Mouse (Mus musculus) thymus, postnatal 14 days (tissue): ENCODE data around the gene Ahnak2.
A peak's percentile ranks its signal among the peaks of the same experiment; 100 is the strongest.
"Not testable (repeated sequence)": the region's sequence is repeated elsewhere in the genome, so short reads cannot be mapped to it uniquely, and the experiment has no call there.

Experiments used
- DNase-seq: peaks from one replicate; pipeline ENCODE4 v3.0.0; 2021

The Ahnak2 gene

GRCm38 (mm10) chr12:112801864-112802846 is at the start of gene Ahnak2:
Ahnak2 (minus strand) TSS chr12:112802657.
- DNase-seq, result no peak

- DNase-seq, result no peak
Measured at GRCm38 (mm10) chr12:112851116-112851515, 48.7 kb upstream of the Ahnak2 start.

- no peak for DNase-seq
Measured at GRCm38 (mm10) chr12:112850344-112850743, 47.9 kb upstream of the Ahnak2 start.

GRCm38 (mm10) chr12:112849235-112850022 is 47.0 kb upstream of the Ahnak2 start:
- peak; percentile 9 for DNase-seq

- DNase-seq, result no peak
Measured at GRCm38 (mm10) chr12:112847880-112848279, 45.4 kb upstream of the Ahnak2 start.

- DNase-seq, result peak; percentile 95
Measured at GRCm38 (mm10) chr12:112843803-112844202, 41.3 kb upstream of the Ahnak2 start.

- DNase-seq, result not testable (repeated sequence)
Measured at GRCm38 (mm10) chr12:112842128-112842527, 39.7 kb upstream of the Ahnak2 start.

GRCm38 (mm10) chr12:112841338-112841892 is 39.0 kb upstream of the Ahnak2 start:
- DNase-seq, result peak; percentile 5

- no peak for DNase-seq
Measured at GRCm38 (mm10) chr12:112840209-112841086, 38.0 kb upstream of the Ahnak2 start.

GRCm38 (mm10) chr12:112835046-112835445 is 32.6 kb upstream of the Ahnak2 start:
- no peak for DNase-seq

- no peak for DNase-seq
Measured at GRCm38 (mm10) chr12:112833527-112833926, 31.1 kb upstream of the Ahnak2 start.

- no peak for DNase-seq
Measured at GRCm38 (mm10) chr12:112832411-112832810, 30.0 kb upstream of the Ahnak2 start.

GRCm38 (mm10) chr12:112830570-112830969 is 28.1 kb upstream of the Ahnak2 start:
- DNase-seq, result no peak

- DNase-seq, result no peak
Measured at GRCm38 (mm10) chr12:112830141-112830540, 27.7 kb upstream of the Ahnak2 start.

- peak; percentile 99 for DNase-seq
Measured at GRCm38 (mm10) chr12:112829244-112829864, 26.9 kb upstream of the Ahnak2 start, which contains the start of gene Cdca4. Cdca4 (minus strand) TSS chr12:112829423.

GRCm38 (mm10) chr12:112828501-112829243 is 26.2 kb upstream of the Ahnak2 start:
- DNase-seq, result peak; percentile 81

GRCm38 (mm10) chr12:112825901-112826300 is 23.4 kb upstream of the Ahnak2 start:
- no peak for DNase-seq

GRCm38 (mm10) chr12:112823221-112823620 is 20.8 kb upstream of the Ahnak2 start:
- DNase-seq, result peak; percentile 73

GRCm38 (mm10) chr12:112822676-112823075 is 20.2 kb upstream of the Ahnak2 start:
- no peak for DNase-seq

- no peak for DNase-seq
Measured at GRCm38 (mm10) chr12:112821974-112822373, 19.5 kb upstream of the Ahnak2 start.

- DNase-seq, result no peak
Measured at GRCm38 (mm10) chr12:112821216-112821615, 18.8 kb upstream of the Ahnak2 start.
